Mouse (Mus musculus): ENCODE results near the gene Htr6. TPM values are rescaled to one million over a fixed set of nuclear protein-coding genes. Genes with fewer than 3 reads are reported as not detected.
A peak's percentile ranks its signal among the peaks of the same experiment; 100 is the strongest.

The Htr6 gene
- total RNA-seq, 2 experiments from 2014 or later: not detected

DNA sequence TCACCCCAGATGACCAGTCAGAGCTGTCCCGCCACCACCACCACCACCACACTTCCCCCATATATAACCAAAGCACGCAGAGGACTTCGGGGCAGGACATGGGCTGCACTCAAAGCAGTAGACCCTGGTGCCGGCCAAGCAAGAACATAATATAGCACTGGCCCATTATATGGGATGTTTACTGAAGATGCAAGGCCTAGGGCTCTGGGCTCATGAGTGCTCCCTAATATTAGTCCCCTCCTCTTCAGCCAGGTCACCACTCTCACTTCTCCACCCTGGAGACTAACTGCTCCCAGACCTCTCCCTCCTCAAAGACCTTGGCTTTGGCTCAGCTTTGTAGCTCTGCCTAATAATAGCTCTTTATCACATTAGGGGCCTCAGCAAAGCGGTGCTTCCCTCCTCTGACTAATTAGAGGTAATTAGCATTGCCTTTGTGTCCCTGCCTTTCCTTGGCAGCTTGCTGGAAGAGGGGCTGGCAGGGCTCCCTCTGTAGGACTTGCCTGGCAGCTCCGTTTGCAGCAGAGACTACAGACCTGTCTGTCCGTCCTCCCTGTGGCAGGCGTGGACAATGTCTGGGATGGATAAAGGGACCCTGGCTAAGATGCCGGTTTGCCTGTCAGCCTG is 21.0 kb downstream of the Htr6 start:
- intact Hi-C loops (cut with DNase I): no loop called here
- DNase-seq: no peak

DNA sequence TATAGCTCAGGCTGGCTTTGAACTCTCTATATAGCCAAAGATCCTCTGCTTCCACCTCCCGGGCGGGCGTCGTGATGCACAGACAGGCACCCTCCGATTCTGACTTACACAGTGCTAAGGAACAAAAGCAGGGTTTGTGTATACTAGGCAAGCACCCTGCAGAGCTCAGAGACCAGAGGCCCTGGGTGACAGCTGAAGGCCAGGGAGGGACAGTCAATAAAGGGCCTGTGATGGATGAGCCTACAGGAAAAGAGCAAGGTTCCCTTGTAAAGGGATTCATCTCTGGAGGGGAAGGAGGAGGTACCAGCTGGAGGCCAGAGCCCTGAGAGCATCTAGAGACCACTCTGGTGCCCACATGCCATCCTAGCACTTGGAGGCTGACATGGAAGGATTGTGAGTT is 22.0 kb downstream of the Htr6 start:
- DNase-seq: no peak
- intact Hi-C loops (cut with DNase I): no loop called here

DNA sequence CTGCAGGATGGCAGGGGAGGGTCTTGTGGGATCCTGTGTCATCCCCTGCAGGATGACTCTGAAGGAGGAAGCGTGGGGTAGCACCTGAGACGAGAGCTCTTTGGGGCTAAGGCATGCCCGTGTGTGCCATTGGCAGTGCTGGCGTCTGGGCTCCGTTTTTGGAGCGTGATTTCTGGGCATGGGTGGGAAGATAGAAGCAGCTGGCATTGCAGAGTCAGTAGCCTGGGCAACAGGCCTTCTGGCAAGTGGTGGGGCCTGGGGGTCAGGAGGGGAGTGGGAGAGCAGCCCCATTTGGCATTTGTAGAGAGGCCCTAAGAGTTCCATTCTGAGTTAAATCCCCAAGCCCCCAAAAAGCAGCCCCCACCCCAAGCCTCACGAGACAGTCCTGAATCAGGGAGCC is 22.6 kb downstream of the Htr6 start:
- intact Hi-C loops (cut with DNase I): no loop called here
- no peak for DNase-seq

DNA sequence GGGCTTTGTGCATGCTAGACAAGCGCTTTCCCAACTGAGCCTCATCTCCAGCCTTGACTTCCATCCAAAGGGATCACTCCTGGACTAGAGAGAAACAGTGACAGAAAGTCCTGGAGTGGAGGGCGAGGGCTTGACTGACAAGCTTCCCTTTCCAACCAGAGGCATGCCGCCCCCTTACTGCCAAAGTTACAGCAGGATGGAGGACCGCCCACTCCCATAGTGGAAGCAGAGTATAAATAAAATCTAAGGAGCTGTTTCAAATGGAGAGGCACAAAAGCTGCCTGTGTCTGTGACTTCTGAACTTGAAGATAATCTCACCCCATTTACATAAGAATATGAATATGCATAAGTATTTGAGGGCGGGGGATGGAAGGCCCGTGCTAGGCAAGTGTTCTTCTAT is 26.9 kb downstream of the Htr6 start:
- no peak for DNase-seq
- intact Hi-C loops (cut with DNase I): no loop called here

DNA sequence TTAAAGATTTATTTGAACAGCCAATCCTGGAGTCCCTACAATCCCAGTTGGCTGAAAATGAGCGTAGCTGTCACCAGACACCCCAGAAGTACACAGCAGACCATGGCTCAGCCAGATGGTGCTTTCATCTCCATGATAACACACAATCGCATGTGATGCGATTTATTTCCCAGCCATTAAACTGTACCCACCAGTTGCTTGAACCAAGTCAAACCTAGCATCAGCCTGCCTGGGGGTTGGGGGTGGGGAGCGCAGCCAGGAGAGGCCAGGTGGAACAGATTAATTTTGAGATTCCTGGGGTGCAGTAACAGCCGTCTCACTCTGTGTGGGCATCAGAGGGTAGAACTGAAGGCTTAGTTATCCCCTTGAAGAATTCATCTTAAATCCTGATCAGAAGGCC is 29.0 kb downstream of the Htr6 start:
- intact Hi-C loops (cut with DNase I): no loop called here
- DNase-seq: no peak

DNA sequence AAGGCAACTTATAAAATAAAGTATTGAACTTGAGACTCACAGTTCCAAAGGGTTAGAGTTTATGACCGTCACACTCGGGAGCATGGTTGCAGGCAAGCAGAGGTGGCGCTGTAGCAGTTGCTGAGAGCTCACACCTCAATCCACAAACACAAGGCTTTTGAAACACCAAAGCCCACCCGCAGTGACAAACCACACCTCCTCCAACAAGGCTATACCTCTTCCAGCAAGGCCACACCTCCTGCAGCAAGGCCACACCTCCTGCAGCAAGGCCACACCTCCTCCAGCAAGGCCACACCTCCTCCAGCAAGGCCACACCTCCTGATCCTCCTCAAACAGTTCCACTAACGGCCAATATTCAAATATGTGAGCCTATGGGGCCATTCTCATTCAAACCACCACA is 30.8 kb downstream of the Htr6 start:
- no peak for DNase-seq
- intact Hi-C loops (cut with DNase I): no loop called here

DNA sequence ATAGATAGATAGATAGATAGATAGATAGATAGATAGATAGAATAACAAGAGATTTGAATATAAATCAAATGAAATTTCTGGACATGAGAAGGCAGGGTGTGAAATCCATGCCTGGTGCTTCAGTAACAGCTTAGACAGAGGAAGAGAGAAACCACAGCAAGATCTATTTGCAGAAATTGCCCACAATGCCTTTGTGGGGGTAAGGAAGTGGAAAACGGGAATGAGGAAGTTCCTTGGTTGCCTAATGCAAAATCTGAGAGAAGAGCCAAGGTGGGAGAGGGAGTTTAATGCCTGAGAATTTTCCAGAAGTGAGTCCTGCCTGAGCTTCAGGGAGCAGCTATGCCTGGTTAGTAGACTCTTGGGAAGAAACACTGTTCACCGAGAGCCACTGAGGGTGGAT is 31.8 kb downstream of the Htr6 start:
- intact Hi-C loops (cut with DNase I): no loop called here
- no peak for DNase-seq

DNA sequence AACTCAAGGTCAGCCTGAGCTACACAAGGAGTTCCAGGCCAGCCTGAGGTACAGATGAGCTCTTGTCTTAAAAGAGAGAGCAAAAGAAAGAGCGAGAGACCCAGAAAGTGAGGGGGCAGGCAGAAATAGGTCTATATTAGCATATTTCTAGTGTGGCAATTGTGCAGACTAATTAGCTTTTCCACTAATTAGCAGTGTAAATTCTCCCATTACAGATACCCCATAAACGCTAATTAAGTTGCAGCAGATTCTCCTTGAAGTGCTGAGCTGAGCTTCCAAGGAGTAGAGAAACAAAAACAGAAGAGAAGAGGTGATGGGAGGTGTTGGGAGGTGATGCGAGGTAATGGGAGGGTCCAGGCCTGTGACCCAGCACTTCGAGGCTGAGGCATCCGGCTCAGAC is 32.8 kb downstream of the Htr6 start:
- no peak for DNase-seq
- intact Hi-C loops (cut with DNase I): no loop called here

DNA sequence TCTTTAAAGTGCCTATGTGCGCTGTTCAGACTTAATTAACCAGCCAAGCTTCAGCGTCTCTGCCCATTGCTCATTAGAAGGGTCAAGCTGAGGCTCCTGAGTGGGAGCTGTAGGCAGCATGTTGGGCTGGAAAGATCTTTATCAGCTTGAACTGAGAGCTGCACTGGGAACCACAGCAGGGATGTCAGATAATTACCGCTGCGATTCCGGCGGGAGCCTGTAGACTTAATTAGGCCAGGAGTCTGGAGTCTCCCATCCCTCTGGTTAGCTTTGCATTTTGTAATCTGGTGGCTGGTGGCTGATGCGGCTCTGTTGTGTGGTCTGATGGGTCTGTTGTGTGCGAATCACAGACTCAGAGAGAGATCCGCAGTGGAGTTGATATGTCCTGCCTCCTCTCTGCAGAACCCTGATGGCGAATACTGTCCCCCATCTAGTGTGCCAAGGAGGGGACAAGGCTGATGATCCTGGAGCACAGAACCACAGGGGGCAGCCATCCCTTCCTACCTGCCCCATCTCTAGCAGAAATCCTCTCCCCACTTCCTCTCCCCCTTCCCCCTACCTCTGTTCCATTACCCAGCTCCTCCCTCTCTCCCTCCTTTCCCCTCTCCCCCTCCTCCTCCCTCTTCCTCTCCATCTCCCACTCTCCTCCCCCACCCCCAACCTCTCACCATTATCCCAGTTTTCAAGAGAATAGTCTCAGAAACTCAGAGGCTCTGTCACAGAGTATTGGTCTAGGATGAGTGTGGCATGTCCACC is 35.1 kb downstream of the Htr6 start:
- intact Hi-C loops (cut with DNase I): no loop called here
- no peak for DNase-seq

DNA sequence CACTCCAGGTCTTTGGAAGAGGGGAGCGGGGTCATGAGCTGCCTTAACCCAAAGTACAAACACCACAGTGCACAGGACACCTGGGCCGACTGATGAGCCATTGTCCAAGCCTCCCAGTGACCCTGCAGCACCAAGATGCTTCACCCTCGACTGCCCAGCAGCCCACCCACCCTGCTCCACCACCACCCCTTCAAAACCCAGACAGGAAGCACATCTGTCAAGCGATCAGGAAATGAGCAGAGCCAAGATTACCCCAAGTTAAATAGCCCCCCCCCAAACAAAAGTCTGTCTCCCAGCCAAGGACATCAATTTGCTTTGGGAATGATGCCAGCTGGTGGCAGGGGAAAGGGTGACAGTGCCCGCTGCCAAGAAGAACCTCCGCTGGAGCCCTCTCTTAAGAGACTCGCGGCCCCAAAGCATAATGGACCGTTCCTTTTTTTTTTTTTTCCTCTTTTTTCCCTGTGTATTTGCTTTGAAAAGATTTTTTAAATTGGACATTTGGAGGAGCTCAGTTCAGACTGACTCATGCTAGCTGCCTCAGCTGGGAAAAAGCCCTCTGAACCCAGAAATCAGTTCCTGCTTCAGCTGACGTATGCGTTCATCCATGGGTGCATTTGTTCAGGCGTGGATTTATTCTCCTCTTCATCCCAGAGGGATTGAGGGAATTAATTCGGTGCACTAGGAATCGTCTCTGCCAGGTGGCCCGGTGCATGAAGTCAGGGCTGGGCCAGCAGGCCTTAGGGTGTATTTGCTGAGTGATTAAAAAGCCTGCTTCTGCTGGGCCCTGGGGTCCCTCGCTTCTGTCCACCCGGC is 37.4 kb downstream of the Htr6 start:
- intact Hi-C loops (cut with DNase I): no loop called here
- DNase-seq: no peak

DNA sequence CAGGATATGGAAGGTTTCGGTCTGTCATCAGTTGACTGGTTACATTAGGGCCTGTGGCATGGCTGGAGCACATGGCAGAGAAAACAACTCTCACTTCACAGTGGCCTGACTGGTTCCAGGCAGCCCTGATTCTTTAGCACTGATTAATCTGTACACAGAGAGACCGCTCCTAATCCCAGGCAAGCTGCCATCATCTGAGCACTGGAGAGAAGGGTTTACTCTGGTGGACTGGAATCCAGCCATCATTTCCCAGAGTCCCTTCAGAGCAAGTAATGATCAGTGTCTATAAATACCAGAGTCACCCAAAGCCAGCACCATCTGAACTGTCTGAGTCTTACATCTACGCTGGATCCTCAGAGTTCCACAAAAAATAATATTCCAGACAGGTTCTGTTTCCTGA is 39.6 kb downstream of the Htr6 start:
- peak in 1 of 2 experiments; percentile 21 for DNase-seq
- intact Hi-C loops (cut with DNase I): no loop called here

DNA sequence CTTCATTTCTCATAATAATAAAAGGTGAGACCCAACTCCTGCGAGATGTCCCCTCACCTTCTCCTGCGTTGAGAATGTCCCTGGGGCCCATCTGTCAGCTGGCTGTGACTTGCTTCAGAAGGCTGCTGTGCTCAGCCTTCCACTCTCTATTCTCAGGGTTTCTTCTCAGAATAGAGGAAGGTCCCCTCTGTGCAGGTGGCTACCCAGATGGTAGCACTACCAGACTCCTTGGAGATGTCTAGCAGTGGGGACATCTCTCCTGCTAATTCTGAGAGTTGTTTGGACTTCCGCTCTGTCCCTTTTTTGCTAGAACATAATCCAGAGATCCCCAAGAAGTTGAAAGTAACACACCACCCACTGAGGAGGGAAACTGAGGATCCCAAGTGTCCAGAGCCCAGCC is 40.4 kb downstream of the Htr6 start:
- no peak for DNase-seq
- intact Hi-C loops (cut with DNase I): no loop called here

DNA sequence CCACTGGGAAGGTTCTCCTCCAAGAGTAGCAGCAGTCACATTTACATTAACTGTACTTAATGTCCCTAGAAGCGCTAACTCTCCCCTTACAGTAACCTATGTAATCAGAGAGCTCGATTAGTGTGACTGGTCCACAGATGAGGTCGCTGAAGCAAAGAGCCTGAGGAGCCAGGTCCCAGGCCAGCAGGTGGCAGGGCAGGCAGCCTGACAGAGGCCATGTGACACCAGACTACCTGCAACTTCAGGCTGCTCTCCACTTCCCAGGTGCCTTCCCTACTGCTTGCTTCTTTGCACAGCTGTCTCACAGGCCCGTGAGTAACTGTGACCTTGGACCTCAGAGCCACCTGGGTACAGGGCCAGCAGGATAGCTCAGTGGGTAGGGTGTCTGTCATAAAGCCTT is 40.8 kb downstream of the Htr6 start:
- intact Hi-C loops (cut with DNase I): no loop called here
- DNase-seq: no peak

DNA sequence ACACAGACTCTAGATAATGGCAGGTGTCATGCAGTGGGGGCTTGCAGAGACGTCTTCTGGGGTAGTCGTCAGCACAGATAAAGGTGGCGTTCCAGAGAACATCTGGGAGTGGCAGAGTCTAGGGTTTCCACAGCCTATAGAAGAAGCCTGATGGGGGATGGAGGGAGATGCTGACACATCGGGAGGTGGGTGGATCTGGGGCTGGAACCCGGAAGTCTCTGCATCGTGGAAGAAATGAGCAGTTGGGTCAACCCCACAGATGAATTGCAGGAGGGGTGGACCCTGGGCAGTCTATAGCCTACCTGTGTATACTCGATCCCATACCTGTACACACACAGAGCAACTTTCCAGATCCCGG is 41.4 kb downstream of the Htr6 start:
- intact Hi-C loops (cut with DNase I): no loop called here
- DNase-seq: no peak

DNA sequence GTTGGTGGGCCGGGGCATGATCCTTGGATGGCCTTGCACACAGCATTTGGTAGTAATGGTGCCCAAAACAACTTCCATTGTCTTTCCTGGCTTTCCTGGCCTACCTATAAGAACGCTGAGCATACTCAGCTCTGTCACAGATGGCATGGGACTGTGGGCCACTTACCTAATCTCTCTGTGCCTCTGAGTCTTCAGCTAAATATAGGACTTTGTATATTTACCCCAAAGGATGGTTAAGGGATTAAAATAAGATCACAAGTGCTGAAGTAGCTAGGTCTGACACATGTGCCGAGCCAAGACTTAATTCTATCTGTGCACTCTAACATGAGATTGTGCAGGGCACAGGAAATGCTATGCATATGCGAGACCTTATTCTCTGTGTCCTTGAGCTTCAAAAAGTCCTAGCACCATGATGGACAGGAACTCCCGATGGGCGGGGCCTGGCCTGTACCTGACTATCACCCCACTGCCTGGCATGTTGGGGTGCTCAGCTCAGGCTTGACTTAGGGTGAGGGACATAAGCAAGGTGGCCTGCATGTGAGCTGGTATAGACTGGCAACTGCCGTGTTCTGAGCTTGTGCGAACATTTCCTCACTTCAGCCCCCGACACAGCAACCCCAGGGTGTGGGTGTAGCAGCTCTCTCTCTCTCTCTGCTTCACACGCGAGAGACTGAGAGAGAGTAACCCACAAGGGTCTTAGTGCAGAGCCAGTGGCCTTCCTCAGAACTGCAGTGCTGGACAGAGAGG is 41.9 kb downstream of the Htr6 start:
- intact Hi-C loops (cut with DNase I): no loop called here
- no peak for DNase-seq

DNA sequence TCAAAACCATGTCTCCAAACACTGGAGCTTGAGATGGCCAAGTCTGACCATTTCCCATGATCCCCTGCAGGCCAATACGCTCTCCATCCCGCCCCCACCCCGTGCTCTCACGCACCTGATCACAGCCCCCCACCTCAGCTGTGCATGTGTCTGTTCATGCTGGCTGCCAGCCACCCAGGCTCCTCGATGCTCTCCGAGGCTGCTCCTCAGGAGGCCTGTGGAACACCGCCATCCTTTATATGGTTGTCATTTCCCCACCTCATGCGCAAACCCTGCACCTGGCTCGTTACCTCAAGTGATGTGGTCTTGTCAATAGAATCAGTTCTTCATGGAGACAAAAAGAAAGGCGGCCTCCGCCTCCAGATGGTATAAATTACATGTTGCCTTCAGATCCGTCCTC is 42.8 kb downstream of the Htr6 start:
- no peak for DNase-seq
- intact Hi-C loops (cut with DNase I): no loop called here

DNA sequence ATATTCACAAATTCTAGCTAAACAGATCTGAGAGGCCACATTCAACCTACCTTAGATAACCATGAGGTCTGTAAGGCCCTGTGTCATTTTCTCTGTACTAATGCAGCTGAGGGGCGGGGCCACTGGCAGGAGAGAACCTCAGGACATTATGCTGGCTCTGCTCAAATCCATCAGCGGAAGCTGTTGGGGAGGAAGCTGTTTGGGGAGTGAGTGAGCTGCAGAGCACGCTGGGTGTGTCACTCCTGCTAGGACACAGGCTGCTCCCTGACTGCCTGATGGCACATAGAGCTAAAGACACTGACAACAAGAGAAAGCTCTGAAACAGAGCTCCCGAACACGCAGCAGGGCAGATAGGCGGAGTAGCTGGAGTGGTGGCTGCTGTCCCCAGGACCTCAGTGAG is 44.7 kb downstream of the Htr6 start:
- no peak for DNase-seq

DNA sequence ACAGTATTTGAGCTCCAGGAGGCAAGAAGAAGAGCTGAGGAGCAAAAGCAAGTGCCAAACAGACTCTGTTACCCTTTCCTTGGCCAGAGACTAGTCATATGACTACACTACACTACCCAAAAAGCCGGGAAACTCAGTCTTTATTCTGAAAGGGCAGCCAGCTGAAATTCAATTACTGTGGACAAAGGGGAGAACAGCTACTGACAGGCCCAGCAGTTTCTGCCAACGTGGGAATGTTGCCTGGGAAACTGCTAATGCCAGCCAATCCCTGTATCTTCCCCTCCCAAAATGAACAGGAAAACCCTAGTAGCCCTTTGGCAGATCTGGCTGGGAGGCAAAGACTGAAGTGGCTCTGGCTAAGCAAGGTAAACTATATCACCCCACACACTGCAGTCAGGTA is 51.0 kb downstream of the Htr6 start:
- no peak for DNase-seq
- intact Hi-C loops (cut with DNase I): no loop called here

More for the DNA sequence above, 44.7 kb downstream of the Htr6 start:
- intact Hi-C loops (cut with DNase I): no loop called here

DNA sequence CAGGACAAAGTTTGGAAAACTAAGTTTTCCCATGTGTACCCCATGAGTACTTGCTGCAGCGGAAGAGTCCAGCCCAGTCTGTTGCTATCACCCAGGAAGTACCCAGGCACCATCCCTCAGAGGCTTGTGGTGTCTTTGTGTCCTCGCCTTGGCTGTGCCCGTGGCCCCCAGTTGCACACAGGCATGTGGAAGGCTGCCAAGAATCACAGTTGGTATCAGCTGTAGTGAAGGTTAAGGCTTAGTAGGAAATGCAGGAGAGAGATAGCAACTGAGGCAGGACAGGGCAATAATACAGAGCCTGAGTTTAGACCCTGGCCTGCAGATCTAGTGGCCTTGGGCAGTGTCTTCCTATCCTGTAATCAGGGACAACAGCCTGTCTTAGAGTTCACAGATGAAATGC is 55.0 kb downstream of the Htr6 start:
- no peak for DNase-seq
- intact Hi-C loops (cut with DNase I): no loop called here

DNA sequence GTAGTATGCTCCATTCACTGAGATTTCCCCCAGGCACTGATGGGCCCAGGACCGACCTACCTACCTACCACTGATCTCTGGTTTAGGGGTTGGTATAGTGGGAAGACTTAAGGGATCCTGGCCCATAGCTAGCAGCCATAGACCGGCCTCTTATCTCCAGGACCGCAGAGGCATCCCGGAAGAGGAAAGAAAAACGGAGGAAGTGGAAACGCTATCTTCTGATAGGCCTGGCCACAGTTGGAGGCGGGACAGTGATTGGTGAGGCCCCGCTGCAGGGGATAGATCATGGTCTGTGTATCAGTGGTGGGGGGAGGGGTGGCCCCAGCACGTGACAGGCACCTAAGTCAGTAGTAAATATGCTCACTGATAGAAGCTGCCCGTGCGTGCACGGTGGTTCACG is 56.0 kb downstream of the Htr6 start:
- no peak for DNase-seq
- intact Hi-C loops (cut with DNase I): no loop called here

DNA sequence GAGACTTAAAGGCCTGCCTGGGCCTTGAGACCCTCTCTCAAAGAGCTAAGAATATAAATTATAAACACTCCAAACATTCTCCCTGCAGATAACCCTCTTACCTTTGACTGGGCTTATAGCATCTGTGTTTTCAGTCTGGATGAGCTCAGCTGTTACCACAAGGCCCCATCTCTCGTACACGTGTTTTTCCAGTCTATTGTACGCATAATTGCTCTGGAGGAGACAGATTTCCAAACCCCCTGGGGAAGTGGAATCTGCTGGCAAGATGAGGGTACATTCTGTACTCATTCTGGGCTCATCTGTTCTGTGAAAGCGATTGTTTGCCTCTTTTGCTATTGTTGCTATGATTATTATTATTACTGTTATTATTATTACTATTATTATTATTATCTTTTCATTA is 56.4 kb downstream of the Htr6 start:
- DNase-seq: no peak
- intact Hi-C loops (cut with DNase I): no loop called here
